ENCODE assay signal across 19 mouse cellular contexts in the genomic region with DNA sequence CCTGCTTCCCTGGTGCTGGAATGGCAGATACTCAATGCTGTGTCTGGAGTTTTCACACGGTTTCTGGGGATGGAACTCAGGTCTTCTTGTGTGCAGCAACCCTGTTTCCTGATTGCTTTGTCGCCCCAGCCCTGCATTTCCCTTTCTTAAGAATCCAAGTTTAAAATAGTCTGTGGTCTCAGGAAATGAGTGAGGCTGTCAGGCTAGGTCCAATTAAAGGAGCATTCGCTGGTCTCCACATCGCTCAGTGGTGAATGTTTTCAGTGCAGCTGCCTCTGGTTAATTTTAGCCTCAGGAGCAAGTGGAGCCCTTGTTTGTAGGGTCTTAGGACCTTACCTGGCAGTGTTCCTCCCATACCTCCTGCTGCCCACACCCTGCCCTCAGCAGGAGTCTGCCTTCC.
A peak's percentile ranks its signal among the peaks of the same experiment; 100 is the strongest.
DNase-seq lines count a peak whose midpoint lies in the region; ATAC-seq lines count a peak whose summit lies in the region.
"Had no signal": no experiment of that assay in that cellular context is flagged by ENCODE, and none has a peak within 500 bp of the region (broad histone marks: within the 10 kb centered on the region; RNA-seq: fewer than 3 reads in every experiment).

No protein-coding gene starts in this region.

- H3K4me1 ChIP-seq in megakaryocyte, embryonic 14.5 days, result peaks cover 39% of the 10 kb centered on the region
- H3K4me1 ChIP-seq: embryonic facial prominence, embryonic 10.5 days; embryonic facial prominence, embryonic 12.5 days; forebrain, embryonic 13.5 days; forebrain, embryonic 15.5 days had no signal

- peak overlapping the region; percentile 75 for H3K4me3 ChIP-seq in megakaryocyte, embryonic 14.5 days (replicated peaks)
- H3K4me3 ChIP-seq: embryonic facial prominence, embryonic 10.5 days; embryonic facial prominence, embryonic 12.5 days; forebrain, embryonic 13.5 days; forebrain, embryonic 15.5 days had no signal

- H3K9me3 ChIP-seq in megakaryocyte, embryonic 14.5 days, result peaks cover 27% of the 10 kb centered on the region
- H3K9me3 ChIP-seq: embryonic facial prominence, embryonic 12.5 days; forebrain, embryonic 15.5 days had no signal

- peaks cover 2% of the 10 kb centered on the region for H3K27me3 ChIP-seq in megakaryocyte, embryonic 14.5 days (replicated peaks)
- H3K27me3 ChIP-seq: embryonic facial prominence, embryonic 12.5 days; forebrain, embryonic 13.5 days; forebrain, embryonic 15.5 days had no signal

- peaks cover 7% of the 10 kb centered on the region for H3K36me3 ChIP-seq in megakaryocyte, embryonic 14.5 days (replicated peaks; ENCODE audit: low read length)
- H3K36me3 ChIP-seq: embryonic facial prominence, embryonic 10.5 days; embryonic facial prominence, embryonic 12.5 days; forebrain, embryonic 15.5 days had no signal

- DNase-seq in right cerebral cortex, postnatal 14 days, result no peak
- no peak for DNase-seq in kidney, adult 8-10 months
- DNase-seq: adrenal gland, adult 2 months; adrenal gland, postnatal 10 days; adrenal gland, postnatal 25 days; cerebellum, adult 11 months; cerebellum, adult 18-20 months; cerebellum, adult 8-10 months; cerebellum, adult 9-11 months; cerebellum, postnatal 14 days; cerebellum, postnatal 36 days had no signal

- ATAC-seq in megakaryocyte, adult 5-6 weeks (ENCODE audit: poor library complexity, severe bottlenecking), result no peak
- peak; percentile 76 for ATAC-seq in common myeloid progenitor, adult 5-6 weeks (replicated peaks; ENCODE audit: low read depth, poor library complexity, severe bottlenecking)
- ATAC-seq in hematopoietic stem cell, adult 5-6 weeks (replicated peaks in 1 of 2; ENCODE audit: insufficient read depth in 1 of 2, low FRiP score in 2 of 2, low TSS enrichment in 1 of 2, low read depth in 1 of 2, poor library complexity in 2 of 2, severe bottlenecking in 2 of 2), result peak; percentile 84 to 93
- ATAC-seq: forebrain, embryonic 13.5 days; forebrain, embryonic 15.5 days had no signal
